ENCODE assay signal across 23 mouse cellular contexts in genomic region chr16:24475305-24475947, GRCm38 (mm10).
DNase-seq lines count a peak whose midpoint lies in the region; ATAC-seq and TF ChIP-seq lines count a peak whose summit lies in the region.
"Had no signal": no experiment of that assay in that cellular context is flagged by ENCODE, and none has a peak within 500 bp of the region (broad histone marks: within the 10 kb centered on the region; RNA-seq: fewer than 3 reads in every experiment).

No protein-coding gene starts in this region.

- no peak for TF ChIP-seq POLR2A in heart, adult 2 months (IDR thresholded peaks at IDR 0.05; ENCODE audit: insufficient read depth, low read depth, low read length)
- no peak for TF ChIP-seq POLR2A in embryonic fibroblast, embryonic 13.5 days (IDR thresholded peaks at IDR 0.05; ENCODE audit: low read depth, low read length)
- no peak for TF ChIP-seq POLR2A in myocyte (IDR thresholded peaks at IDR 0.05; ENCODE audit: insufficient read length, low read depth)

- no peak overlapping the region for H3K4me3 ChIP-seq in heart, embryonic 13.5 days
- no peak overlapping the region for H3K4me3 ChIP-seq in heart, adult 2 months
- no peak overlapping the region for H3K4me3 ChIP-seq in kidney, embryonic 16.5 days (ENCODE audit: low read length)
- no peak overlapping the region for H3K4me3 ChIP-seq in embryonic fibroblast, embryonic 13.5 days (ENCODE audit: insufficient read depth, low read length)
- H3K4me3 ChIP-seq in myocyte = no peak overlapping the region
- no peak overlapping the region for H3K4me3 ChIP-seq in forebrain, embryonic 10.5 days
- H3K4me3 ChIP-seq: embryonic facial prominence, embryonic 10.5 days; erythroblast, embryonic 14.5 days; liver, embryonic 15.5 days; megakaryocyte, embryonic 14.5 days; neural tube, embryonic 13.5 days had no signal

- H3ac ChIP-seq in myocyte (ENCODE audit: control insufficient read depth, insufficient read length) = no peak overlapping the region

- TF ChIP-seq EP300 in heart, adult 2 months (IDR thresholded peaks at IDR 0.05; ENCODE audit: insufficient read depth, low read depth, low read length) = no peak

- 0 out of 2 replicates have a peak overlapping the region, but pooled peaks have one; percentile 19 for H3K9ac ChIP-seq in heart, embryonic 13.5 days
- no peak overlapping the region for H3K9ac ChIP-seq in heart, adult 2 months (ENCODE audit: low read depth, low read length)
- no peak overlapping the region for H3K9ac ChIP-seq in kidney, embryonic 16.5 days (replicated peaks; ENCODE audit: low read length)
- H3K9ac ChIP-seq: forebrain, postnatal 0 days; liver, embryonic 15.5 days; neural tube, embryonic 13.5 days had no signal

- H3K4me1 ChIP-seq in heart, embryonic 13.5 days = peaks cover 59% of the 10 kb centered on the region
- peaks cover 5% of the 10 kb centered on the region for H3K4me1 ChIP-seq in heart, adult 2 months (ENCODE audit: control insufficient read depth, insufficient read depth, low read length)
- peaks cover 36% of the 10 kb centered on the region for H3K4me1 ChIP-seq in kidney, embryonic 16.5 days (ENCODE audit: insufficient read depth, low read length)
- H3K4me1 ChIP-seq in embryonic fibroblast, embryonic 13.5 days (ENCODE audit: control insufficient read depth, insufficient read depth, low read length) = peaks cover 32% of the 10 kb centered on the region
- H3K4me1 ChIP-seq in forebrain, embryonic 10.5 days = peaks cover 25% of the 10 kb centered on the region

- 48% methylated on average over 8 of the region's 8 CpGs for whole genome bisulfite sequencing in heart, embryonic 13.5 days
- WGBS in heart, adult 2 months = 77% methylated on average over 8 of the region's 8 CpGs
- WGBS in kidney, embryonic 16.5 days = 51% methylated on average over 8 of the region's 8 CpGs
- 87% methylated on average over 8 of the region's 8 CpGs for WGBS in forebrain, embryonic 10.5 days

- TF ChIP-seq CTCF in heart, adult 2 months (IDR thresholded peaks at IDR 0.05) = no peak
- no peak for TF ChIP-seq CTCF in embryonic fibroblast, embryonic 13.5 days (IDR thresholded peaks at IDR 0.05; ENCODE audit: borderline replicate concordance, insufficient read depth, low read length)

- no peak for ATAC-seq in heart, embryonic 13.5 days (ENCODE audit: extremely low read depth, insufficient number of reproducible peaks, low FRiP score, low TSS enrichment)
- ATAC-seq in kidney, embryonic 16.5 days (ENCODE audit: low FRiP score, low TSS enrichment) = 0 out of 2 replicates have a peak, but pooled peaks have one; percentile 18
- ATAC-seq: activated CD4-positive, CD25-positive, alpha-beta regulatory T cell, adult 4 months; forebrain, postnatal 0 days; hindbrain, postnatal 0 days; Patski had no signal

- H3K27ac ChIP-seq in heart, embryonic 13.5 days (replicated peaks) = peak overlapping the region; percentile 60; the same call in 1 of the 2 replicates
- no peak overlapping the region for H3K27ac ChIP-seq in heart, adult 2 months
- 0 out of 2 replicates have a peak overlapping the region, but pooled peaks have one; percentile 43 for H3K27ac ChIP-seq in kidney, embryonic 16.5 days (ENCODE audit: low read length)
- H3K27ac ChIP-seq in embryonic fibroblast, embryonic 13.5 days (ENCODE audit: insufficient read depth, low read length) = peak overlapping the region; percentile 93
- H3K27ac ChIP-seq in forebrain, embryonic 10.5 days = no peak overlapping the region
- H3K27ac ChIP-seq: embryonic facial prominence, embryonic 10.5 days; hindbrain, postnatal 0 days; liver, embryonic 15.5 days; neural tube, embryonic 13.5 days had no signal

- DNase-seq in heart, adult 2 months = no peak
- DNase-seq in kidney, adult 18-20 months = no peak
- DNase-seq in forebrain, embryonic 10.5 days (ENCODE audit: extremely low spot score, low spot score) = no peak
- DNase-seq in layer of hippocampus, postnatal 36 days = no peak
- DNase-seq: adrenal gland, postnatal 25 days; cerebellum, adult 18-20 months; cerebellum, postnatal 36 days; forebrain, postnatal 0 days; kidney, postnatal 25 days; layer of hippocampus, adult 9-11 months; lung, postnatal 10 days had no signal

- no peak overlapping the region for H3K4me2 ChIP-seq in heart, embryonic 13.5 days
- no peak overlapping the region for H3K4me2 ChIP-seq in kidney, embryonic 16.5 days (replicated peaks; ENCODE audit: low read depth, low read length)
- peak overlapping the region; percentile 0 for H3K4me2 ChIP-seq in myocyte (ENCODE audit: low read depth)
- H3K4me2 ChIP-seq: liver, embryonic 15.5 days; neural tube, embryonic 13.5 days had no signal

- intact Hi-C loops in heart, adult 2 months (cut with DNase I) = no loop called here

- H3K36me3 ChIP-seq in heart, embryonic 13.5 days = peaks cover 22% of the 10 kb centered on the region
- no peaks in the 10 kb centered on the region for H3K36me3 ChIP-seq in heart, adult 2 months (ENCODE audit: control insufficient read depth, insufficient read depth, low read length)
- H3K36me3 ChIP-seq in kidney, embryonic 16.5 days (ENCODE audit: insufficient read depth, low read length) = no peaks in the 10 kb centered on the region
- H3K36me3 ChIP-seq in myocyte (ENCODE audit: control insufficient read depth, insufficient read depth) = peaks cover 5% of the 10 kb centered on the region
- peaks cover 3% of the 10 kb centered on the region; the same call in 1 of the 2 replicates for H3K36me3 ChIP-seq in forebrain, embryonic 10.5 days (replicated peaks)
- H3K36me3 ChIP-seq: liver, embryonic 15.5 days; neural tube, embryonic 13.5 days had no signal

- H3K27me3 ChIP-seq in heart, embryonic 13.5 days (replicated peaks) = no peaks in the 10 kb centered on the region
- H3K27me3 ChIP-seq in heart, adult 2 months (ENCODE audit: control insufficient read depth, insufficient read depth, low read length) = no peaks in the 10 kb centered on the region
- H3K27me3 ChIP-seq in kidney, embryonic 16.5 days (ENCODE audit: insufficient read depth, low read length) = no peaks in the 10 kb centered on the region
- H3K27me3 ChIP-seq in myocyte (ENCODE audit: control insufficient read depth, insufficient read depth, insufficient read length) = no peaks in the 10 kb centered on the region
- H3K27me3 ChIP-seq in forebrain, embryonic 10.5 days (ENCODE audit: poor library complexity, severe bottlenecking) = no peaks in the 10 kb centered on the region
- H3K27me3 ChIP-seq: liver, embryonic 15.5 days; neural tube, embryonic 13.5 days; Patski had no signal

- H3K79me2 ChIP-seq in heart, adult 2 months (replicated peaks; ENCODE audit: control insufficient read depth, insufficient read depth, low read length) = no peaks in the 10 kb centered on the region; the same call in 1 of the 2 replicates
- peaks cover 59% of the 10 kb centered on the region for H3K79me2 ChIP-seq in myocyte (ENCODE audit: control insufficient read depth, insufficient read depth)

- no peaks in the 10 kb centered on the region for H3K9me3 ChIP-seq in heart, embryonic 13.5 days
- H3K9me3 ChIP-seq in kidney, embryonic 16.5 days (ENCODE audit: low read length) = no peaks in the 10 kb centered on the region
- no peaks in the 10 kb centered on the region for H3K9me3 ChIP-seq in forebrain, embryonic 10.5 days
- H3K9me3 ChIP-seq: embryonic facial prominence, embryonic 10.5 days; liver, embryonic 15.5 days; megakaryocyte, embryonic 14.5 days; neural tube, embryonic 13.5 days had no signal

TF ChIP-seq in myocyte, 11 proteins besides CTCF, POLR2A, EP300 and RAD21:
- TF ChIP-seq MAX (IDR thresholded peaks at IDR 0.05; ENCODE audit: low read depth) = no peak
- TF ChIP-seq CEBPB (IDR thresholded peaks at IDR 0.05; ENCODE audit: insufficient read depth, poor library complexity, severe bottlenecking) = no peak
- TF ChIP-seq SRF (IDR thresholded peaks at IDR 0.05; ENCODE audit: control insufficient read depth, insufficient read length, low read depth) = no peak
- no peak for TF ChIP-seq TCF3 (IDR thresholded peaks at IDR 0.05; ENCODE audit: insufficient read length, low read depth)
- no peak for TF ChIP-seq MYOD1 (IDR thresholded peaks at IDR 0.05; ENCODE audit: control insufficient read depth in 1 of 3, insufficient read length in 2 of 3, low read depth in 2 of 3)
- no peak for TF ChIP-seq E2F4 (IDR thresholded peaks at IDR 0.05; ENCODE audit: insufficient read depth)
- no peak for TF ChIP-seq MYOG (IDR thresholded peaks at IDR 0.05; ENCODE audit: control insufficient read depth in 1 of 3, insufficient read depth in 1 of 3, insufficient read length in 2 of 3, low read depth in 2 of 3)
- no peak for TF ChIP-seq USF1 (IDR thresholded peaks at IDR 0.05; ENCODE audit: low read depth)
- TF ChIP-seq REST (IDR thresholded peaks at IDR 0.05; ENCODE audit: insufficient read depth, insufficient read length) = no peak
- no peak for TF ChIP-seq TCF12 (IDR thresholded peaks at IDR 0.05; ENCODE audit: insufficient read depth, poor library complexity, severe bottlenecking)
- TF ChIP-seq POLR2AphosphoS2 (IDR thresholded peaks at IDR 0.05; ENCODE audit: insufficient read length, low read depth) = no peak
TF ChIP-seq in myocyte: peak in this region for 0.

Comparison
In these comparisons a context has a peak if more than half of its experiments do, and no peak if none do; other contexts are left out.
1. H3K27ac ChIP-seq: peak in heart, embryonic 13.5 days (single experiment), kidney, embryonic 16.5 days (single experiment) and embryonic fibroblast, embryonic 13.5 days (single experiment); none in heart, adult 2 months (single experiment) and forebrain, embryonic 10.5 days (single experiment).